Mouse (Mus musculus): ENCODE data around the gene Slamf8.
A peak's percentile ranks its signal among the peaks of the same experiment; 100 is the strongest.

GRCm38 (mm10) chr1:172632451-172633326 is 42.3 kb upstream of the Slamf8 start, which contains the start of gene Dusp23:
- TF ChIP-seq CTCF (IDR thresholded peaks at IDR 0.05; ENCODE audit: low read depth, low read length) (peak; percentile 98), POLR2A (IDR thresholded peaks at IDR 0.05; ENCODE audit: extremely low read depth, insufficient read depth, low read length) (peak; percentile 48; the same call in 1 of the 2 replicates)

Data from liver, adult 2 months (tissue).